Mouse (Mus musculus) limb, embryonic 14.5 days (tissue): ENCODE measurements around the gene Aspg. TPM values are rescaled to one million over a fixed set of nuclear protein-coding genes. Genes with fewer than 3 reads are reported as not detected.

Experiments used
- ATAC-seq: fragments of 200-750 bp; cut with Nextera tagmentation; 2 replicates; pipeline ENCODE4 v1.8.0; 2017; ENCODE audit warnings: low read depth, moderate number of reproducible peaks, moderate TSS enrichment; ENCODE audit not compliant: low FRiP score
- DNase-seq: peaks from one replicate; pipeline ENCODE4 v3.0.0-alpha.2; 2015; ENCODE audit warnings: low spot score
- H3K27ac ChIP-seq: fragments of 300-500 bp; sonication (generic); replicated peaks from 2 replicates; pipeline ENCODE4 v1.5.1; 2014; ENCODE audit warnings: low read depth, mild to moderate bottlenecking, low read length, moderate library complexity, mixed read lengths
- H3K27me3 ChIP-seq: fragments of 300-500 bp; sonication (generic); 2 replicates; pipeline ENCODE4 v1.6.1; 2014; ENCODE audit warnings: low read length, mixed read lengths; ENCODE audit not compliant: control insufficient read depth, insufficient read depth
- H3K36me3 ChIP-seq: fragments of 300-500 bp; sonication (generic); 2 replicates; pipeline ENCODE4 v1.6.1; 2014; ENCODE audit warnings: mild to moderate bottlenecking, low read length, moderate library complexity, mixed read lengths; ENCODE audit not compliant: control insufficient read depth, insufficient read depth
- H3K4me1 ChIP-seq: fragments of 300-500 bp; sonication (generic); 2 replicates; pipeline ENCODE4 v1.6.1; 2014; ENCODE audit warnings: antibody characterized with exemption, low read length, mixed read lengths; ENCODE audit not compliant: control insufficient read depth, insufficient read depth
- H3K4me2 ChIP-seq: fragments of 300-500 bp; sonication (generic); replicated peaks from 2 replicates; pipeline ENCODE4 v1.6.1; 2014; ENCODE audit warnings: low read depth, mild to moderate bottlenecking, low read length, moderate library complexity; ENCODE audit not compliant: severe bottlenecking
- H3K4me3 ChIP-seq: fragments of 300-500 bp; sonication (generic); replicated peaks from 2 replicates; pipeline ENCODE4 v1.5.1; 2014; ENCODE audit warnings: low read length
- H3K9ac ChIP-seq: fragments of 300-500 bp; sonication (generic); 2 replicates; pipeline ENCODE4 v1.6.1; 2014; ENCODE audit warnings: mild to moderate bottlenecking, low read depth, low read length, moderate library complexity; ENCODE audit not compliant: severe bottlenecking
- H3K9me3 ChIP-seq: fragments of 300-500 bp; sonication (generic); 2 replicates; pipeline ENCODE4 v1.6.1; 2016; ENCODE audit warnings: low read length; ENCODE audit not compliant: control insufficient read depth
- POLR2A ChIP-seq: fragments of 200-500 bp; IDR thresholded peaks from 2 replicates; pipeline ENCODE4 v1.8.0; 2012; ENCODE audit warnings: inconsistent platforms, mild to moderate bottlenecking, moderate library complexity, borderline replicate concordance; ENCODE audit not compliant: insufficient read depth, insufficient read length; ENCODE audit errors: extremely low read depth
- WGBS: fragments of 180-500 bp; shearing (Covaris S2); extraction: QIAGEN DNeasy Blood & Tissue Kit; methylation state at CpG from one replicate; pipeline ENCODE4 v1.1.7; 2014; 5-methylcytosine and 5-hydroxymethylcytosine counted together
- polyA plus RNA-seq, 2 experiments: library from polyadenylated mRNA; depleted of rRNA in 1 of 2; stranded (reverse) in 1 of 2; unstranded in 1 of 2; fragments of >200 nt; fragmentation: Nextera tagmentation in 1 of 2; extraction: Ambion mirVana in 1 of 2; gene quantifications; 2 replicates each; pipeline versions ENCODE4 v1.2.1 to v1.2.3; 2012 to 2014

Aspg gene
- polyA plus RNA-seq (2012; rRNA removed) (4.7 and 6.1 TPM in 2 replicates), polyA plus RNA-seq (2014; fragmentation: Nextera tagmentation; extraction: Ambion mirVana) (2.1 and 2.5 TPM in 2 replicates)

- H3K27ac ChIP-seq, result no peak within 1 kb of the TSS
- no peak for TF ChIP-seq POLR2A
- H3K4me3 ChIP-seq, result peak within 1 kb of the TSS; percentile 19
- peak; percentile 73 for ATAC-seq
- no peaks in the 10 kb centered on the region for H3K9me3 ChIP-seq
- DNase-seq, result no peak
- H3K4me2 ChIP-seq, result peak within 1 kb of the TSS; percentile 48
- no peaks in the 10 kb centered on the region for H3K36me3 ChIP-seq
- peak within 1 kb of the TSS; percentile 41; the same call in 1 of the 2 replicates for H3K9ac ChIP-seq
- H3K4me1 ChIP-seq, result peaks cover 7% of the 10 kb centered on the region
- WGBS, result under 1% methylated on average over 14 of the region's 14 CpGs
- no peaks in the 10 kb centered on the region for H3K27me3 ChIP-seq
These were observed at the start of gene Aspg for GRCm38 (mm10) chr12:112106541-112106971. Aspg (plus strand) TSS chr12:112106679.

GRCm38 (mm10) chr12:112077651-112078050, 28.8 kb upstream of the Aspg start:
- Histone ChIP-seq H3K27ac (no peak overlapping the region), H3K4me1 (no peaks in the 10 kb centered on the region), H3K9me3 (no peaks in the 10 kb centered on the region), H3K9ac (no peak overlapping the region), H3K27me3 (no peaks in the 10 kb centered on the region), H3K4me3 (no peak overlapping the region), H3K4me2 (no peak overlapping the region), H3K36me3 (no peaks in the 10 kb centered on the region)
- 5% methylated on average over 6 of the region's 6 CpGs for WGBS
- no peak for TF ChIP-seq POLR2A
- DNase-seq (peak; percentile 52), ATAC-seq (peak; percentile 30; the same call in 1 of the 2 replicates)

- Histone ChIP-seq H3K36me3 (no peaks in the 10 kb centered on the region), H3K9me3 (no peaks in the 10 kb centered on the region), H3K4me3 (no peak overlapping the region), H3K27ac (no peak overlapping the region), H3K4me2 (no peak overlapping the region), H3K27me3 (no peaks in the 10 kb centered on the region), H3K9ac (no peak overlapping the region), H3K4me1 (no peaks in the 10 kb centered on the region)
- DNase-seq (no peak), ATAC-seq (no peak)
- TF ChIP-seq POLR2A, result no peak
- WGBS, result 77% methylated on average over 8 of the region's 8 CpGs
These were observed 26.6 kb upstream of the Aspg start for GRCm38 (mm10) chr12:112079911-112080310.

- WGBS, result 89% methylated on average over 4 of the region's 4 CpGs
- DNase-seq (no peak), ATAC-seq (no peak)
- Histone ChIP-seq H3K9ac (no peak overlapping the region), H3K4me3 (no peak overlapping the region), H3K4me1 (no peaks in the 10 kb centered on the region), H3K27ac (no peak overlapping the region), H3K36me3 (no peaks in the 10 kb centered on the region), H3K27me3 (no peaks in the 10 kb centered on the region), H3K4me2 (no peak overlapping the region), H3K9me3 (no peaks in the 10 kb centered on the region)
- no peak for TF ChIP-seq POLR2A
These were observed 25.6 kb upstream of the Aspg start for GRCm38 (mm10) chr12:112080911-112081310.

GRCm38 (mm10) chr12:112082241-112082640, 24.2 kb upstream of the Aspg start:
- TF ChIP-seq POLR2A, result no peak
- H3K4me2 ChIP-seq, result no peak overlapping the region
- no peaks in the 10 kb centered on the region for H3K9me3 ChIP-seq
- H3K9ac ChIP-seq, result no peak overlapping the region
- no peak overlapping the region for H3K27ac ChIP-seq
- H3K36me3 ChIP-seq, result no peaks in the 10 kb centered on the region
- H3K4me3 ChIP-seq, result no peak overlapping the region
- 52% methylated on average over 1 of the region's 1 CpGs for WGBS
- ATAC-seq, result no peak
- no peaks in the 10 kb centered on the region for H3K27me3 ChIP-seq
- peaks cover 6% of the 10 kb centered on the region for H3K4me1 ChIP-seq
- no peak for DNase-seq
